Mouse (Mus musculus) bone marrow, adult 2 months (tissue): ENCODE data around the gene Ubb.

ENCODE experiments used
- CTCF ChIP-seq: fragments of 200-500 bp; IDR thresholded peaks from 2 replicates; pipeline ENCODE4 v1.5.1; 2011; ENCODE audit warnings: low read length, control low read depth; ENCODE audit not compliant: control insufficient read depth, insufficient read depth
- POLR2A ChIP-seq: fragments of 200-500 bp; IDR thresholded peaks from 2 replicates; pipeline ENCODE4 v1.6.1; 2011; ENCODE audit warnings: low read depth, mild to moderate bottlenecking, control low read depth, low read length, borderline replicate concordance; ENCODE audit not compliant: control insufficient read depth

- TF ChIP-seq POLR2A (no peak), CTCF (no peak)
These were observed 36.1 kb downstream of the Ubb start for GRCm38 (mm10) chr11:62587034-62587433.
